Mouse (Mus musculus) embryonic facial prominence, embryonic 12.5 days (tissue): Measurements from ENCODE around the gene Grik2. TPM values are rescaled to one million over a fixed set of nuclear protein-coding genes. Genes with fewer than 3 reads are reported as not detected.
A peak's percentile ranks its signal among the peaks of the same experiment; 100 is the strongest.
"Not testable (repeated sequence)": the region's sequence is repeated elsewhere in the genome, so short reads cannot be mapped to it uniquely, and the experiment has no call there.

Experiments
- ATAC-seq: fragments of 200-750 bp; cut with Nextera tagmentation; 2 replicates; pipeline ENCODE4 v1.8.0; 2017; ENCODE audit not compliant: insufficient number of reproducible peaks, insufficient read depth, low FRiP score, low TSS enrichment
- H3K27ac ChIP-seq: fragments of 300-500 bp; sonication (generic); 2 replicates; pipeline ENCODE4 v1.5.1; 2016; ENCODE audit warnings: mild to moderate bottlenecking
- H3K27me3 ChIP-seq: fragments of 300-500 bp; sonication (generic); 2 replicates; pipeline ENCODE4 v1.6.1; 2016; ENCODE audit warnings: mild to moderate bottlenecking, moderate library complexity
- H3K36me3 ChIP-seq: fragments of 300-500 bp; sonication (generic); 2 replicates; pipeline ENCODE4 v1.6.1; 2016; ENCODE audit warnings: mild to moderate bottlenecking
- H3K4me1 ChIP-seq: fragments of 300-500 bp; sonication (generic); 2 replicates; pipeline ENCODE4 v1.6.1; 2016
- H3K4me2 ChIP-seq: fragments of 300-500 bp; sonication (generic); replicated peaks from 2 replicates; pipeline ENCODE4 v1.6.1; 2016; ENCODE audit warnings: mild to moderate bottlenecking, moderate library complexity
- H3K4me3 ChIP-seq: fragments of 300-500 bp; sonication (generic); 2 replicates; pipeline ENCODE4 v1.5.1; 2016; ENCODE audit warnings: mild to moderate bottlenecking
- H3K9ac ChIP-seq: fragments of 300-500 bp; sonication (generic); 2 replicates; pipeline ENCODE4 v1.6.1; 2016; ENCODE audit warnings: mild to moderate bottlenecking, moderate library complexity
- H3K9me3 ChIP-seq: fragments of 300-500 bp; sonication (generic); 2 replicates; pipeline ENCODE4 v1.6.1; 2016; ENCODE audit warnings: mild to moderate bottlenecking, moderate library complexity
- whole genome bisulfite sequencing: fragments of 180-500 bp; shearing (Covaris S2); methylation state at CpG from one replicate; pipeline ENCODE4 v1.1.7; 2016; 5-methylcytosine and 5-hydroxymethylcytosine counted together
- polyA plus RNA-seq: library from polyadenylated mRNA; unstranded; fragments of >200 nt; fragmentation: Nextera tagmentation; extraction: Ambion mirVana; gene quantifications from 2 replicates; pipeline ENCODE4 v1.2.1, GENCODE M21; 2016

Grik2 gene
- polyA plus RNA-seq, 1 experiment from 2014 or later: 2.1 TPM

DNA sequence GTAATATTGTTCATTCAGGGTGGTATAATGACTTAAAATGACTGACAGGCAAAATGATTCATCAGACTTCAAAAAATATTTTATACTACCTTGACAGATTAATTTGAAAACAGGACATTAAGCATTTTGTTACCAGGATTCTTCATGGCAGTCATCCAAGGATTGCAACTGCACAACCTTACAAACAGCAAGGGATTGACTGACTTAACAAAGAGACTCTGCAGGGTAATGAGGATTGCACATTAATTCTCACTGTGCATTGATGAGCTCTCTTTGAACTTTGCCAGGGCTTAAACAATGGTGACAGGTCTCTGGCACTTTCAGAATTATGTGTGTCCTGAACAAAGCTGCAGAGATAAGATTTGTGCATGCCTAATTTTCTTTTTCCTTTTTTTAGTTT is 466.2 kb downstream of the Grik2 start:
- H3K4me3 ChIP-seq: no peak overlapping the region
- no peaks in the 10 kb centered on the region for H3K9me3 ChIP-seq
- no peaks in the 10 kb centered on the region for H3K4me1 ChIP-seq
- H3K27me3 ChIP-seq: no peaks in the 10 kb centered on the region
- H3K4me2 ChIP-seq: no peak overlapping the region
- no peak overlapping the region for H3K9ac ChIP-seq
- no peak overlapping the region for H3K27ac ChIP-seq
- ATAC-seq: no peak
- H3K36me3 ChIP-seq: no peaks in the 10 kb centered on the region

GRCm38 (mm10) chr10:49319880-49320279 is 468.7 kb downstream of the Grik2 start:
- ATAC-seq: no peak

DNA sequence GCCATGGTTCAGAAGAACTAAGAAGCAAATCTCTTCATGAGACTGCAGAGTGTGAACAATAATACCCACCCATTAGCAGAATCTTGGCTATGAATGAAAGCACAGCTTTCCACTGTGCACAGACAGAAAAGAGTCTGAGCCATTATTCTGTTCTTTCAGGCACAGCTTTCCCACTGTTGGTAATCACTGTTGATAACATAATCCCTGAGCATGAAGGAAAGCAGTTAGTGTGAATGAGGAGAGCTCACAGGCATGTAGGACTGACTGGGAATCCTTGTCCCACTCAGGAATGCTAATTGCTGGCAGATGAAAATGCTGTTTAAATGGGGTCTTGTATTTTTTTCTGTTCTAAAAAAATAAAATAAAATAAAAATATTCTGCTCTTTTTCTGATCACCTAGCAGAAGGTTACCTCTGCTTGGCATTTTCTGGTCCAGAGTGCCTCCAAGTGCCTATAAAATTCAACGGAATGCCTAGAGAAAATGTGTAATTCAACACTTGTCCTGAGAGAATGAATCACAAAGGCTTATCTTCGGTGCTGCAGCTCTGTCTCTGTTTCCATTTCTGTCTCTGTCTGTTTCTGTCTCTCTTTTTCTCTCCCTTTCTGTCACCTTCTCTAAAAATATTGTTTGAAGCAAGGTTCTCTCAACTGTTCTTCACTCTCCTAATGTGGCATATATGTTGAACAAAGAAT is 532.2 kb downstream of the Grik2 start:
- WGBS: 5% methylated on average over 2 of the region's 2 CpGs

More at GRCm38 (mm10) chr10:49319880-49320279, 468.7 kb downstream of the Grik2 start:
- Histone ChIP-seq H3K9me3 (no peaks in the 10 kb centered on the region), H3K27ac (no peak overlapping the region), H3K4me1 (no peaks in the 10 kb centered on the region), H3K9ac (no peak overlapping the region), H3K4me3 (no peak overlapping the region), H3K4me2 (no peak overlapping the region), H3K27me3 (no peaks in the 10 kb centered on the region), H3K36me3 (no peaks in the 10 kb centered on the region)
- 60% methylated on average over 2 of the region's 2 CpGs for WGBS

GRCm38 (mm10) chr10:49237356-49237755 is 551.2 kb downstream of the Grik2 start:
- not testable (repeated sequence) for H3K27ac ChIP-seq, H3K4me3 ChIP-seq, H3K9me3 ChIP-seq, H3K9ac ChIP-seq, H3K4me2 ChIP-seq, H3K27me3 ChIP-seq, ATAC-seq, H3K36me3 ChIP-seq, H3K4me1 ChIP-seq
- 74% methylated on average over 6 of the region's 6 CpGs for WGBS

More for the DNA sequence above, 532.2 kb downstream of the Grik2 start:
- H3K4me1 ChIP-seq: no peaks in the 10 kb centered on the region
- peak; percentile 69 for ATAC-seq
- no peak overlapping the region for H3K4me2 ChIP-seq
- no peak overlapping the region for H3K9ac ChIP-seq
- H3K4me3 ChIP-seq: no peak overlapping the region
- no peaks in the 10 kb centered on the region for H3K36me3 ChIP-seq
- H3K9me3 ChIP-seq: no peaks in the 10 kb centered on the region
- H3K27ac ChIP-seq: 0 out of 2 replicates have a peak overlapping the region, but pooled peaks have one; percentile 23
- no peaks in the 10 kb centered on the region for H3K27me3 ChIP-seq

GRCm38 (mm10) chr10:49236844-49237243 is 551.7 kb downstream of the Grik2 start:
- not testable (repeated sequence) for H3K9me3 ChIP-seq, H3K4me3 ChIP-seq, H3K27ac ChIP-seq, H3K36me3 ChIP-seq, H3K4me1 ChIP-seq, H3K9ac ChIP-seq, ATAC-seq, H3K4me2 ChIP-seq, H3K27me3 ChIP-seq

DNA sequence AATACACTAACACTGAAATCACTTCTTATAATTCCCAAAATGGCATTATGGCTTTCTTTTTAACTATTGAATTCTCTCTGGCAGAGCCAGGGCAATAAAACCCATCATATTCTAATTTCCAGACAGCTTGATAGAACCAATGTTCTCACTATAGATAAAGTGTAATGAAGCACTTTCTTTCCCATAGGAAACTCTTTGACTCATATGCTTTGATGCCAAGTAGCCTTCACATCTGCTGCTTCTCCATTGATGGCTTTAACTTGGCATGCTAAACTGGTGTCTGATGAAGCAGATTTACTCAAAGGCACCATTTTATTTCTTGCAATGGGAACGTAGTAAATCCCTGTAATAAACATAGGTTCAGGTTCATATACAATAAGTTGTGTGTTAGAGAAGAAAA is 568.5 kb downstream of the Grik2 start:
- no peak overlapping the region for H3K4me2 ChIP-seq
- no peak overlapping the region for H3K4me3 ChIP-seq
- H3K9me3 ChIP-seq: no peaks in the 10 kb centered on the region
- no peaks in the 10 kb centered on the region for H3K27me3 ChIP-seq
- H3K36me3 ChIP-seq: no peaks in the 10 kb centered on the region
- no peak overlapping the region for H3K9ac ChIP-seq
- no peak overlapping the region for H3K27ac ChIP-seq
- H3K4me1 ChIP-seq: no peaks in the 10 kb centered on the region
- WGBS: 83% methylated on average over 1 of the region's 1 CpGs
- no peak for ATAC-seq

GRCm38 (mm10) chr10:49219631-49220030 is 568.9 kb downstream of the Grik2 start:
- Histone ChIP-seq H3K4me3 (no peak overlapping the region), H3K4me2 (no peak overlapping the region), H3K9ac (no peak overlapping the region), H3K27ac (no peak overlapping the region), H3K9me3 (no peaks in the 10 kb centered on the region), H3K27me3 (no peaks in the 10 kb centered on the region), H3K36me3 (no peaks in the 10 kb centered on the region), H3K4me1 (no peaks in the 10 kb centered on the region)
- ATAC-seq: no peak
- 59% methylated on average over 3 of the region's 3 CpGs for WGBS

DNA sequence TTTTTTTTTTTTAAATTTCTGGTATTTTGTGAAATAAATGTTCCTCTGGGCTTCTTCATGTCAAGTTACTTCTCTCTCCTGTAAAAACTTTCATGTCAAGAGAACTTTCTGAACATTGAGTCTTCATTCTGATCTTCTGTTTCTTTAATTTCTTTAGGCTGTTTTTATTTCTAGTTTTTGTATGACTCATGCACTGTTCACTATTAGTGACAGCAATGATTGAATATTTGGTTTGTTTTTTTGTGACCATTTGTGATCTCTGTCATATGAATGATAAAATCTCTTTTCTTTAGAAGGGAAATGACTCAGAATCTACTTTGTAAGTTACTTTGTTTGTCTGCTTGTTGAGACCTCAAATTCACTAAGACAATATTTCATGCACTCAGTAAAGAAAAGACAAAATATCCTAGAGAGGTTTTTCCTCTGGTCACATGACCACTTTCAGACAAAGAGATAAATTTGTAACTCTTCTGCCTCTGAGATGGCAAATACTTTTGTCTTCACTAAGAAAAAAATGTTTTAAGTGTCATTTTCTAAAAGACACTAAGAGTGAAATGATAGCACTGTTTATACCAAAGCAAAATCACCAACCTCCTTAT is 596.7 kb downstream of the Grik2 start:
- Histone ChIP-seq H3K4me1 (no peaks in the 10 kb centered on the region), H3K4me3 (no peak overlapping the region), H3K9me3 (no peaks in the 10 kb centered on the region), H3K4me2 (no peak overlapping the region), H3K27ac (no peak overlapping the region), H3K9ac (no peak overlapping the region), H3K27me3 (no peaks in the 10 kb centered on the region), H3K36me3 (no peaks in the 10 kb centered on the region)
- no peak for ATAC-seq

DNA sequence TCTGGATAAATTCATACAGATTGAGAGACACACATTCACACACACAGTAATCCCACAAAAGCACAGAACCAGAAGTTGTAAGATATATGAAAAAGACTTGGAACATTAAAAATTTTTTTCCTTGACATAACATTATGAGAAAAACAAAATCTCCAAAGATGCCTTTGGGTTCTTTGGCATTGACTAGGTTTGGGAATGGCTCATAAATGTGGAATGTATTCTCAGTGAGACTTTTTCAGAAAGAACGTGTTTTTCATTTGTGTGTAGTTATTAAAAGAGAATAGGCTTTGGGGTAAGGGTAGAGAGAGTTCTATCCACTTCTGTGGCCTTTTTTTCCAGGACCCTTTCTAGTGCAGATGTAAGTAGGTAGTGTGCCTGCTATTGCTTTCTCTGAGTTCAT is 597.3 kb downstream of the Grik2 start:
- ATAC-seq: no peak
- no peak overlapping the region for H3K27ac ChIP-seq
- no peaks in the 10 kb centered on the region for H3K27me3 ChIP-seq
- H3K36me3 ChIP-seq: no peaks in the 10 kb centered on the region
- no peak overlapping the region for H3K4me3 ChIP-seq
- no peak overlapping the region for H3K4me2 ChIP-seq
- H3K9me3 ChIP-seq: no peaks in the 10 kb centered on the region
- WGBS: 81% methylated on average over 1 of the region's 1 CpGs
- H3K4me1 ChIP-seq: no peaks in the 10 kb centered on the region
- H3K9ac ChIP-seq: no peak overlapping the region

DNA sequence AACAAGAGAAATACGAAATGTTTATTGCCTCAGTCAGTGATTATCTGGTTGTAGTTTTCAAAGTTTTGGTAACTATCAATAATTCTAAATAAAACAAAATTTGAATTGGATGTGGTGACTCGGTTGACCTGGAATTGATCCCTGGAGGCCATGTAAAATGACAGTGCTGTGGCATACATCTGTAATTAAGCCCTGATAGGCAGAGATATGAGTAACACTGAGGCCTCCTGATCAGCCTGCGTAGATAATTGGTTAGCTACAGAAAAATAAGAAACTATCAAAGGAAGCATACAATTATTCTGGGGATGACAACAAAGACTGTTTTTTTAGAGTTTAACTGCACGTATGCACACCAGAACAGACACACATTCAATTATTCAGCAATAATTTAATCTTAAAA is 634.4 kb downstream of the Grik2 start:
- no peak overlapping the region for H3K27ac ChIP-seq
- H3K27me3 ChIP-seq: no peaks in the 10 kb centered on the region
- 61% methylated on average over 4 of the region's 4 CpGs for WGBS
- H3K4me1 ChIP-seq: no peaks in the 10 kb centered on the region
- H3K36me3 ChIP-seq: no peaks in the 10 kb centered on the region
- H3K4me2 ChIP-seq: no peak overlapping the region
- no peak for ATAC-seq
- H3K9me3 ChIP-seq: no peaks in the 10 kb centered on the region
- H3K9ac ChIP-seq: no peak overlapping the region
- no peak overlapping the region for H3K4me3 ChIP-seq

DNA sequence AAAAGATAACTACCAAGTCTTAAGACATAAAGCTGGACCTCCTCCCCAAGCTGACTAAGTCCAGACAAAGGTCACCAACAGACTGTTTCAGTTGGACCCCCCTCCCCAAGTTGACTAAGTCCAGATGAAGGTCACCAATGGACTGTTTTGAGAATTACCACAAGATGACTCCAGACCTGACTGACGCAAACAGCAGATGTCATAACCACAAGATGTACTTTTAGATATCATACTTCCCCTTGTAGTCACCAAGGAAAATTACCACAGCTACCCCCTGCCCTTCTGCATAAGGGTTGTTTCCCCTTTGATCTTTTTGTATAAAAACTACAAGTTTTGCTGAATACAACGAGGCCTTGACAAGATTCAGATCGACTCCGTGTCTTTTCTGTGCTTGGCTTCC is 637.1 kb downstream of the Grik2 start:
- ATAC-seq, H3K4me1 ChIP-seq, H3K36me3 ChIP-seq, H3K9ac ChIP-seq, H3K27me3 ChIP-seq, H3K9me3 ChIP-seq, H3K27ac ChIP-seq, H3K4me3 ChIP-seq, H3K4me2 ChIP-seq: not testable (repeated sequence)
- 80% methylated on average over 4 of the region's 4 CpGs for WGBS

DNA sequence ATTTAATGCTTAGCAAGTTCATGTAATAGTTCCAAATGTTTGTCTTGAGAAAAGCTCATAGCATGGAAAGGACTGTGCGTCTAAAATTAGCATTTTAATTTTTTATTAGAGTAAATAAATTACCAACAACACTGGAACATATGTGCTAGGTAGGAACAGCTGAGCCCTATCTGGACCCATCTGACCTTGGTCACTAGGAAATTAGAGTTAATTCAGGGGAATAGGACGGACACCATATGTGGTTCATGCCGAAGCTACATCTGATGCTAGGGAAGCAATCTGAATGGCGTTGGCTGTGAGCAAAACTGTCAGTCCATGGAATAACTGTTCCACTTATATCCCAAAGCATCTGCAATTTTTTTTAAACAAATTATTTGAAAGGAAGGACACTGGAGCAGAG is 638.9 kb downstream of the Grik2 start:
- Histone ChIP-seq H3K4me2 (no peak overlapping the region), H3K4me1 (no peaks in the 10 kb centered on the region), H3K27ac (no peak overlapping the region), H3K9me3 (no peaks in the 10 kb centered on the region), H3K27me3 (no peaks in the 10 kb centered on the region), H3K4me3 (no peak overlapping the region), H3K36me3 (no peaks in the 10 kb centered on the region), H3K9ac (no peak overlapping the region)
- no peak for ATAC-seq
- 46% methylated on average over 4 of the region's 4 CpGs for whole genome bisulfite sequencing
